Mouse (Mus musculus) inflammation-experienced regulatory T-cells, adult 6 months (primary cell): ENCODE data around the gene Shq1. TPM values are rescaled to one million over a fixed set of nuclear protein-coding genes. Genes with fewer than 3 reads are reported as not detected.

Experiments
- ATAC-seq: one replicate; pipeline ENCODE4 v1.8.0; 2017
- polyA plus RNA-seq, 3 experiments: library from polyadenylated mRNA; unstranded; fragments of 100-300 nt; shearing (Covaris generic); gene quantifications; one replicate each; pipeline ENCODE4 v1.2.1; 2017

Shq1 gene
- polyA plus RNA-seq, result 1 to 10 TPM; 6.7 to 8.2 (median 7.8) TPM

DNA sequence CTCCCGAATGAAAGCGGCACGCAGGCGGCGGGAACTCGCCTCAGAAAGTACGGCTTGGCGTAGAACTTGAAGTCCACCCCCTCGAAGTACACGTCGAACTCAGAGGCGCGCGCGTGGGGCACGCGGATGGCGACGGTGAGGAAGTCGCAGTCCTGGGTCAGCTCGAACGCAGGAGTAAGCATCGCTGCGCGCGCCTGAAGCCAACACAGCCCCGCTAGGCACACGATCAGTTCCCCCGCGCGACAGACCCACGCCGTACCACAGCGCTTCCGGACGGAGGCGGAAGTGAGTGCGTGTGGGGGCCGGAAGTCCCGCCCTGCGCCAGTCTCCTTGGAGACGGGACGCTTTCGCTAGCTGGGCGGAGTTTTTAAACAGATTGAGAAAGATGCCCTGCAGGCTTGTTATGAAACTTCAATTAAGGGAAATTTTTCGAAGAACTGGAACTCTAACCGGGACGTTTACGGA, at the start of gene Shq1:
Gene Shq1 (minus strand): TSS at position 278 of the 465 bp plus-strand sequence.
- peak; percentile 97 for ATAC-seq

DNA sequence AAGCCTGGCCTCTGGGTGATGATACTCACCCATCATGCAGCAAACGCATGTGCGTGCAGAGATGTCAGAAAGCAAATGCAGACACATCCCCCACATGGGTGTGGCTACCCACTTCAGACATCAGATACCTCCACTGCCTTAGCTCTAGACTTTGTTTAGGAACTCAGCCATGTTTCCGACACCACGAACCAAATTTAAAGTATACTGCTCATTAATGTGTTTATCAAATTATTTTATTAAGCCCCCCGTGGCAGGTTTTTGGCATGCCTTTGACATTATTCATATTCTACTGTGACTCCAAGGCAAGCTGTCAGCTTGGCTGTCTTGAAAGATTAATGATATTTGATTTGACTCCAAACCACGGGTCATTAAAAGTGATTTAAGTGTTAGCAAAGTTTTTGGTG, 49.1 kb upstream of the Shq1 start:
- ATAC-seq, result no peak

DNA sequence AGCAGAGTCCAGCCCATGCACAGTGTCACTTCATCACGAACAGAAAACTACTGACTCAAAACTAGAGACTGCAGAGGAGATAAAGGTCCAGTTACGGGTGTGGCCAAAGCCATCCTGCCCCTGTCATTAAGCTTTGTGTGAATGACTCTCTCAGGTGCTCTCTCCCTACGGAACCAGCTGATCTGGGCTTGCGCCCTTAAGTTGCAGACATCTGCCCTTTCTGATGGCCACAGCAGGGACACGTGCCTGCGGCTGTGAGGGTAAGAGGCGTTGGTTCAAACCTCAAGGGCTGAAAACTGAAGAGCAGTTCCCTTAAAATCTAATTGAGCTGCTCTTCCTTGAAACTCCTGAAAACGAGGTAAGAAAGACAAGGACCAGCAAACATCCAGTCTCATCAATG, 45.9 kb upstream of the Shq1 start:
- no peak for ATAC-seq

DNA sequence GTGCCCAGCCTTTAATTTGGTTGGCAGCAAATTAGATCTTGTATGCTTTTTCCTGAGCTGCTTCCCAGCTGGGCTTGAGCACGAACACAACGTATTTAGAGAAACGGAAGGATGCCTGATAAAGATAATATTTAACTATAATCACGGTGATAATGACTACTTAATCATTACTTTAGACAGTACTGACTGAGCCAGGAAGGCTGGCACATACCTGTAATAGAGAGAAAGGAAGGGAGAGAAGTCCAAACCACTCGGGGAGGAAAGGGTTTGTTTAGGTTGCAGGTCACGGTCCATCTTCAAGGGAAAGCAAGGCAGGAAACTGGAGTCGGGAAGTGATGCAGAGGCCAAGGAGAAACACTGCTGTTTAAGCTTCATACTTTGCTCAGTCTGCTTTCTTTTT, 45.2 kb upstream of the Shq1 start:
- ATAC-seq, result no peak

DNA sequence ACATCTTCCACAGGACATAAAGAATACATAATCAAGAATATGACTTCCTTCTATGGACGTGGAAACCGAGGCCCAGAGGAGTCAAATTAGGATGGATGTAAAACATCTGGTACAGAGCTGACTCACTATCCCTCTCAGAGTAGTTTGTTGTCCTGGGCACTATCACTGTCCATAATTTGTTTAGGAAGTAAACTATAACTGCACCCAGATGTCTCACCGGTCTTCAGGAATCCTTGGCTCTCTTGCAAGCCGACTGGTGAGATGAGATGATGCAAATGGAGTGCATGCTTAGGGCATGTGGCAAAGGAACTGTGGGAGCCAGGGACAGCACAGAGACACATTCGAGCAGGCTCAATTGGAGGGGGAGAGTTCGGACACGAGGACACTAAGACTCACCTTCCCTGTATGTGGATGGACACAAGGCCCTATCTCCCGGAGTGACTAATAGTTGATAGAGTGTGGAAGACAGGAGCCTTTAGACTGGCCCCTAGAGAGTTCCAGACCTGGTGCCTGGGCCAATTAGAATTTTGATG, 44.4 kb upstream of the Shq1 start:
- no peak for ATAC-seq

DNA sequence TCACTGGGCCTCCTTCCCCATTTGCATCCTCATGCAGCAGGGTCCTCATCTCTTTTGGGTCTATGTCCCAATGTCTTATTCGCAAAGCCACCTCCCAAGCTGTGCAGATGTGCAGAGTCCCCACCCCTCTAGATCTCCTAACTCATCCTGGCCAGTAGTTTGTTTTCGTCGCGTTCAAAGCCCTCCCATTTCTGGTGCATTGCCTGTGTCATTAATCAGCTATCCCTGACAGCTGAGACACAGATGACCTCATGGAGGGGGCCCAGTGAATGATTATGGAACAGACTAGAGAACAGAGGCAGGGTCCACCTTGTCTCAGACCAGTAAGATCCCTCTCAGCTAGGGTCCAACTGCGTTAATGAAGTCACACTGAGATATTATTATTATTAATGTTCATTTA, 39.9 kb upstream of the Shq1 start:
- ATAC-seq, result no peak

DNA sequence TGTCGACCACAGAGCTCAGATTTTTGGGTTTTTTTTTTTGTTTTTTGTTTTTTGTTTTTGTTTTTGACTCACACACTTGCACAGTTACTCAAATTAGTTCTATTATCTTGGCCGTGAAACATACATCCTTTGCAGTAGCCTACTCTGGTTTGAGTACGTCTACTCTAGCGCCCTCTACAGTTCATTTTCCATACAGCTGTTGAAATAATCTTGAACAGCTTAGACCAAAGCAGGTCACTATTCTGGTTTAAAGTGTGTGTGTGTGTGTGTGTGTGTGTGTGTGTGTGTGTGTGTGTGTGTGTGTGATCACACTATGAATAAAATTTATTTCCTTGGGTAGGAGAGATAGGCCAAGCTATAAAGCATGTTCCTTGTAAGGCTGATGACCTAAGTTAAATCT, 39.2 kb upstream of the Shq1 start:
- ATAC-seq, result no peak

DNA sequence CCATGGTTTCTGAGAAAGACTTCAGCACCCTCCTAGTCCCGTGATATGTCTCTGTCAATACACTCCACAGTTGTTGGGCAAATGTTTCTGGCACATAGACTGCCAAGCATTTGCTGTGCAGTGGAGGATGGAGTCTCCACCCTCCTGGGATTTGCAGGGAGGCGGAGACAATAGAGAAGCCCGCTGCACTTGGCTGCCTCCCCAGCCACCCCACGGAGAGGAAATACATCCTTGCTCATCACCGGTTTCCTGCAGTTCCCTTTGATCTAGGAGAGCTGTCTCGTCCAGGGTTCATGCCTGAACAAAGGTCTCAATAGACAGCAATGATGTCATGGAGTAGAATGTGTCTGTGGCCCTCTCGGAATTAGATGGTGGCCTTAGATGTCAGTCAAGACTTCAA, 38.5 kb upstream of the Shq1 start:
- no peak for ATAC-seq

DNA sequence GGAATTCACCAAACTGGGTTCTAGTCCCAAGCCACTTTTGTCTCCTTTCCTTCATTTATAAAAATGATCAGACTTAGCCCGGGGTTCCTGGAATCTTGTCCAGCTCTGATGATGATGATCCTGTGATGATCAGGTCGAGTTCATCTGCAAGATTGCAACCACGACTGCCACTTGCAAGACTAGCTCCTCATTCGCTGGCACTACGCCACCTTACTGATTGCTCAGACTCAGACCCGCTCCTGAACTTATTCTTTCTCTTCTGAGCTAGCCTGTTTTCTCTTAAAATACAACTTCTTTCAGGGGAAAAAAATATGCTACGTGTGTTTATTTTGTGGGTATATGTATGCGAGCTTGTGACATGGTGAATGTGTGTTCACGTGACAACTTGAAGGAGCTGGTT, 38.0 kb upstream of the Shq1 start:
- no peak for ATAC-seq

DNA sequence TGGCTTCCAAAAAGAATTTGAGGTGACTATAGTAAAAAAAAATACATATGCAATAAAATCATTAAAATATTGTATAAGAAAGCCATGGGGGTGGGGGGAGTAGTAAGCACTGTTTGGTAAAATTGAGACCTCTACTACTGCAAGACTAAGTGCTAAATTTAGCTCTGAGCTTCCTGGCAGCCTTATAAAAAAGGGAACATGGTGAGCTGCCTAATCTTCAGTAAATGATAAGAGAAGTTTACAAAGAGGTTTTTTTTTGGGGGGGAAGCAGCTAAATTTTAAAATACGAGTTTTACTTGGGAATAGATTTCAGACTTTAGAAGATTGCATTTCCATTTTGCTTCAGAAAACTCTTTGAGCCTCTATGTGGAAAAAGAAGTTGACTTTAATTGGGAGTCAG, 37.3 kb upstream of the Shq1 start:
- no peak for ATAC-seq

DNA sequence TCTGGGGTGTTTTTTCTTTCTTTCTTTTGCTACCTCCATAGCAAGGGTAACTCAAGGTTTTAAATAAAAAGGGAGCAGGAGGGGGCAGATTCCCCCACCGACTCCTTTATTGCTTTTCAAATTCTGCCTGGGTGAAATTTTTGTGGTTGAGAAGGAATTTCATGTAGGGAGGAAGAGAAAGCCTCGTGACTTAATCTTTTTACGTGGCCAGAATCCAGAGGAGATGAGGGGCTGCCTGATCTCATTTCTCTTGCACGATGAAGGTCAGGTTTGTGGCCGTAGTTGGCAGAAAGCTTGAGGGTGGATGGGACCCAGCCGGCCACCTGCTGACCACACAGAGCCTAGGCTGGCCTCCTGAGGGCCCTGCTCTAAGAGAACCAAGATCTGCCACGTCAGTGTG, 36.6 kb upstream of the Shq1 start:
- ATAC-seq, result no peak

DNA sequence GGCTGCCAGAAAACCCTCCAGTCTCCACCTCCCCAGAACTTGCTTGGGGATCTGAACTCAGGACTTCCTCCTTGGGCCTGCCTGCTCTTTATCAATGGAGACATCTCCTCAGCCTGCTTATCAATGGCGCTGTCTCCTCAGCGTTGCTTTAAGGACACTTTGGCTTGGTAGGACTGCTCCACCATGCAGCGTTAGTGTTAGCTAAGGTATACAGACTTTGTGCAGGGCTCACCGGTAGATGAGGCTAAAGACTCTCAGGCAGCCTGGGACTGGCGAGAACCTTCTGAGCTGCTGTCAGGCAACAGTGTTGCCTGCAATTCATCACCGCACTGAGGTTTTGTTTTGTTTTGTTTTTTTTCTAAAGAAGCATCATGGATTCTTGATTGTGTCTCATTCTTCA, 35.9 kb upstream of the Shq1 start:
- ATAC-seq, result no peak

DNA sequence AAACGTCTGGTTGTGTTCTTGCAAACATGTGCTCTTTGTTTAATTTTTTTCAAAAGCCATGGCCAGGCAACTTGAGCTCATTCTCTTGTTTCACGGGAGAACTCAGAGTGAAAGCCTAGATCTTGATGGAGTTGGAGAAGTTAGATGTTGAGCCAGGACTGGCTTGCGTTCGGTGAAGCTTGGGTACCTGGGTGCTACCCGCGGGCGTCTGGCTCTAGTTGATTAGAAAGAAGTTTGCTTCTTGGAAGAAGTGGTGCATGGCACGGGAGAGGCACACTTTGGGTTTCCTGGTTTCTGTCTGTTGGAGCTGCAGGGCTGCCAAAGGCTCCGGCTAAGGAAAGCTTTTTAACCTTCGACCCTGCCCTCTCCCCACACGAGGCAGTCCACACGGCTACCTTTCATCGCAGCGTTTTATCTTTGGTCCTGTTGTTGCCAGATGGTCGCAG, 34.4 kb upstream of the Shq1 start:
- no peak for ATAC-seq

DNA sequence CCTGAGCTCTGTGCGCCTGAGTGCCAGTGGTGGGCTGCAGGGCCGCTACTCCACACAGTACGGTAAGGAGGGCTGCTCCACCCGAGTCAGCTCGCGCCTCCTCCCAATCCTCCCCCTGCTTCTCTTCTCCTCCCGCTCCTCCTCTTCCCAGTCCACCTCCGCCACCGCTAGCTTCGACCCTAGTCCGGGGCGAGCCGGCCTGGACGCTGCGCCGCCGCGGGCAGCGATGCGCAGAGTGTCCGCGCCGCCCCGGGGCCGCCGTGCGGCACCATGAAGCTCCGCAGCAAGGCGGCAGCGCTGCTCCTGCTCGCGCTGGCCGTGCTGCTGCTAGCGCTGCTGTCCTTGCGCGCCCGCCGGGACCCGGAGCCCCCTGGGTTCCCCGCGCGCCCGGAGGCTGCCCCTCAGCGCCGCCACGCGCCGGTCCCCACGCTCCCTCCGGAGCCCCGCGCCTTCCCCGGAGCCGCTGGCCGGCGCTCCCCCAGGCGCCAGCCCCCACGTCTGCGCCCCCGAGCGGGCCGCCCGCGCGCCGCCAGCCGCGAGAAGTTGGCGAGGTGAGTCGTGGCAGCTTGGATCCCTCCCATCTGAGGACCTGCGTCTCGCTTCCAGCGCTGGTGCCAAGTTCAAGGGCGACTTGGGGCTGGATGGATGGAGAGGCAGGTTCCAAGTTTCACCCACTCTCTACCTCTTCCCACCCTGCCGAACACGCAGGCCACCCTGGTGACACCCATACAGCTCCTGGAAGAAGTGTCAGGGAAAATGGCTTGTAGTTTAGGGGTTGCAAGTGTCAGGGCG, 33.8 kb upstream of the Shq1 start, which contains the start of gene Gxylt2:
Gene Gxylt2 (plus strand): TSS at position 161 of the 792 bp plus-strand sequence.
- no peak for ATAC-seq

DNA sequence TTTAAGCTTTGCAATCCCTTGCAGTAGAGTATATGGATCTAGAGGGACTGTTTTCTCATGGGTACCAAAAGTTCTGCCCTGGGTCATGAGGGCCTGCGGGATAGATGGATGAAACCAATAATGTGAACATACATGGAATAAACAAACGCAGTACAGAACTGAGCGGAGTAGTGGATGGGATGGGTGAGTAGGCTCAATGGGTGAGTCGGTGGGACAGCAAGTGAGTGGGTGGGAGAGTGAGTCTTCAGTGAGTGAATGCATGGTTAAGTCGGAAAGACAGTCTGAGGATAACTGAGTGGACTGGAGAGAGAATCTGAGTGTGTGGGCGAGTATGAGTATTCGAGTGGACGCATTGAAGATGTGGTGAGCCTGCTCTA, 33.2 kb upstream of the Shq1 start:
- no peak for ATAC-seq

DNA sequence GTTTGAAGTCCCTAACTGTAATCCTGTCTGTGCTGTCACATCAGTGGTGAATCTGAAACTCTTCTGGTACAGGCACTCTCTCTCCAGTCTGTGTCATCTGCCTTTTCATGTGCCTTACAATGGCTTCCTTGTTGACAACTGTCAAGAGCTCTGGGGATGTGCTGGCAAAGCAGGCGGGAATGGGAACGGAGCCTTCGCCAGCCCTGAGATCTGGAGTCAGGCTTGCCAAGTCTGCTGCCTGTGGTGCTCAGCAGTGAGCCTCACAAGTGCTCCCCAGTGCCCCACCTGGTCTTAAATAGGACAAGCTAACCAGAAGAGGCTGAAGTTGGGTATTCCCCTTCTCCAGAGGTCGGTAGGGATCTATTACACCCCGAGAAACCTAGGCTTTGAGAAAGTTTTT, 29.8 kb upstream of the Shq1 start:
- ATAC-seq, result no peak

DNA sequence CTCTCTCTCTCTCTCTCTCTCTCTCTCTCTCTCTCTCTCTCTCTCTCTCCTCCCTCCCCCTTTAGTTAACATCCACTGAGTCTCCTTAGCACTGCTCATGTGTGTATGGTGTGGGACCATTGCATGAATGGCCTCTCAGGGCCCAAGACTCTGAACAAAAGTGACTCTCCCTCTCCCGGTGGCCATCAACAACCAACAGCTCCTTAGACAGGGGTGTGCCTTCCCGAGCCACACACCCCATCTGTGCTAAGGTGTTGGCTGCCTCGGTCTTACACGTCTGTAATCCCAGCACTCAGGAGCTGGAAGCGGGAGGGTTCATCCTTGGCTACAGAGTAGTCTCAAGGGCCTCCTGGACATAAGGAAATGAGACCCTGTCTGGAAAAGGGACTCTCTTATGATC, 29.0 kb upstream of the Shq1 start:
- ATAC-seq, result no peak

DNA sequence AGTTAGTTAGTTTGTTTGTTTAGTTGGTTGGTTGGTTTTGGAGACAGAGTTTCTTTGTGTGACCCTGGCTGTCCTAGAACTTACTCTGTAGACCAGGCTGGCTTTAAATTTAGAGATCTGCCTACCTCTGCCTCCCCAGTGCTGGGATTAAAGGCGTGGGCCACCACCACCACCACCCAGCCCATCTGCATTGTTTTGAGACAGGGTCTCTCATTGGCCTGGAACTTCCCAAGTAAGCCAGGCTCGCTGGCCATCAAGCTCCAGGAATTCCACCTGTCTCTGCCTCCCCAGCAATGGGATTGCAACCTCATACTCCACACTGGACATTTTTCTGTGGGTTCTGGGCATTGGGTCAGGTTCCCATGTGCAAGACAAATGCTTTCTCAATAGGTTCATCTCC, 15.4 kb upstream of the Shq1 start:
- no peak for ATAC-seq

DNA sequence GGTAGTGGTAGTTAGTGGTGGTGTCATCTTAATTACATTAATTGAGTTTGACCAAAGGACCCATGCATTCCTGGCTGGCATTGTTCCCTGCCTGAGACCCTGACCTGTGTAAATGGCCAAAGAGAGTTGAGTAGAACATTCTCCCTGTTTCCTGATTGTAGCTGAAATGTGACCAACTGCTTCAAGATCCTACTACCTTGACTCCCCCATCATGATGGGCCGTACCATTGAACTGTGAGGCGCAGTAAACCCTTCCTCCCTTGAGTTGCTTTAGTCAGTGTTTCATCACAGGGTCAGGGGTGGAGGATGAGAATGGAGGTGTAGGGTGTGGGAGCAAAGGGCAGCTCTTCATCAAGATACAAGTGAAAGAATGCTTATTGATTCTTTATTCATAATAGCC, 7.7 kb upstream of the Shq1 start:
- no peak for ATAC-seq

DNA sequence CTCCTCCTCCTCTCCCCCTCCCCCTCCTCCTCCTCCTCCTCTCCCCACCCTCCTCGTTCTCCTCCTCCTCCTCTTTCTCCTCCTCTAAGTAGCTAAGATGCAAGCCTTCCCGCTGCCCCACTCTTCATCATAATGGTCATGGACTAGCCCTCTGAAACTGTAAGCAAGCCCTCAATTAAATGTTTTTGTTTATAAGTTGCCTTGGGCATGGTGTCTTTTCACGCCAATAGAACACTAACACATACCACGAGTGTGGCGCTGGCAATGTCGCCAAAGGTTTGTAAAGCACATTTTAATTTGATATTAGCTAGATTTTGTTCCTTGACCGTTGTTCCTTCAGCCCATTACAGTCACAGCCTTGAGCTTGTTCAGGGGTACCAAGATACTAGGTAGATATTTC, 5.5 kb upstream of the Shq1 start:
- ATAC-seq, result no peak

DNA sequence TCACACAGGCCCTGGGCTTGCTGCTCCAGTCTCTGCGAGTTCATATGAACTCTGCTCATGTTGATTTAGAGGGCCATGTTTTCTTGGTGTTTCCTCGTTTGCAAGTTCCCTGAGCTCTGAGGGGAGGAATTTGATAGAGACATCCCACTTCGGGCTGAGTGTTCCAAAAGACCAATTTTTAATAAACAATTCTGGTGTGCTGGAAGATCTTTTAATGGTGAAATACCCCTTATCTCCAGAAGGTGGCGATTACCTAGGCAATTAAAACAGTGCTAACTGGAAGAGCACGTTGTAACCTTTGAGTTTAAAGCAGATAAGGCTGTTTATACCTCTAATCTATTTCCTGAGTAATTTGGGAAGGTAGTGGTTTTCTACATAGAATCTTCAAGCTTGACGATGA, 4.0 kb upstream of the Shq1 start:
- peak; percentile 35 for ATAC-seq

DNA sequence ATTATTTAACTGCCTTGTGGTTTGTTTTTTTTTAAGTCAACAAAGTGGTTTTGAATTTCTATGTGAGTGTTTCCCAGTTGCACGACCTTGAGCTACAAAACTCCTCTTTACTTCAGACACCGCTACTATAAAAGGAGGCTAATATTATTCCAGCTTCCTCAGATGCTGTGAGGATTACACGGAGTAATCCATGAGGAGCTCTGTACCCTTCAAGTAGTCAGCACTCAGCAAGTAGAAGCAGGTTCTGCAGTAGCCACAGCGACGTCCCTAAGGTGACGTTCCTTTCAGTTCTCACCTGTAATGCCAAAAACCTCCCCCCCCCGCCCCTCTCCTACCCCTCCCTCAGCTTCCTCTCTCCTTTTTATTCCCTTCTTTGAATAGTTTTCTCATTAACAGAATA, 444 bp upstream of the Shq1 start:
- ATAC-seq, result no peak

DNA sequence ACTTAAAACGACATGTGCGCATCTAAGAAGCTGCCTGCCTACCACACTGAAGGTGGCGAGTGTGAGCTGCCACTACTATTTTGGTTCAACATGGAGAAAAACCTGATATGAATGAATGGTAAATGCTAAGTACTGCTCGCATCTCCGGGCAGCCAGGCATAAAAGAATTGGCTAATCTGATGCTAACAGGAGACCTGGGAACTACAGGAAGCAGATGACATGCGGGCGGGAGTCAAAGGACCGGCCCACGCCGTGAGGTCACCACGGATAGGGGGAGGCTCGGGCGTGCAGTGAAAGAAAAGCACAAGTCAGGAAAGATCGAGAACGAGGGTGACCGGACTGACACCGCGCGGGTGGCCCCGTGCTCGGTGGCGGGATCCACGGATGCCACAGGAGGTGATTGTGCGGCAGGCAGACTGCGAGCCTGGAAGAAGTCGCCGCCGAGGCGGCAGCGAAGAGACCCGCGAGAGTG, 551 bp downstream of the Shq1 start:
- ATAC-seq, result peak; percentile 52

DNA sequence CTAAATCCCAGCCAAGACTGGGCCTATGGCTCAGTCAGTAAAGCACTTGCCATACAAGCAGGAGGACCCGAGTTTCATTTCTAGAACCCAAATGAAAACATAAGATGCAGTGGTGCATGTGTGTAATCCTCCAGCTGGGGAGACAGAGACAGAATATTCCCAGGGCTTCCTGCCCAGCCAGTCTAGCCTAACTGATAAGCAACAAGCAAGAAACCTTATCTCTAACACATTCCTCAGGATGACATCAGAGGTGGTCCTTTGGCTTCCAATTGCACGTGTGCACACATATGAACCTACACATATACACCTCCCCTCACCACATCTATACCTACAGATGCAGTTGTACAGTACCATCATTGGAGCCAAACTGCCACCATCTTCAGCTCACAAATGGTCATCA, 2.1 kb downstream of the Shq1 start:
- no peak for ATAC-seq

DNA sequence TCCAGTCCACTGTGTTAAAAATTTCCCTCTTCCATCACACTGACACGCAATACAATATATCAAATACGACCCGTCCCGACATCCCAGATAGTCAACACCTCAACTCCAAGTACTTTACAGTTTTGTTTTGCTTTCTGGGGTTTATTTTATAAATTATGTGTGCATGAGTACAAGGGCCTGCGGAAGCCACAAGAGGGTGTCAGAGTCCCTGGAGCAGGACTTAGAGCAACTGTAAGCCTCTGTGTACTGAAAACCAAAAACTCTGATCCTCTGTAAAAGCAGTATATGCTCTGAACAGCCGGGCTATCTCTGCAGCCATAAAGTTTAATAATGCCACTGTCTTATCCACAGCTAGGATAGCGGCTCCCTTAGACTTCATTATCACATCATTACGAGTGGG, 3.3 kb downstream of the Shq1 start:
- ATAC-seq, result no peak
